Mouse (Mus musculus): ENCODE results near the gene Prkx. TPM values are rescaled to one million over a fixed set of nuclear protein-coding genes. Genes with fewer than 3 reads are reported as not detected.

Prkx gene
- total RNA-seq, 2 experiments from 2014 or later = 11.5 to 12.5 TPM

Other genes with a start within 250 kb of the Prkx start
- not detected for gene Pbsn, start 57.3 kb upstream of the Prkx start, total RNA-seq (2021)
- gene Gm14744, start 68.5 kb upstream of the Prkx start, total RNA-seq (2021) = not detected
- gene 5430402E10Rik, start 128.8 kb upstream of the Prkx start, total RNA-seq (2021) = not detected

All from layer of hippocampus, adult 18-20 months (tissue).